Mouse (Mus musculus) neural tube, embryonic 14.5 days (tissue): ENCODE results near the gene Ptrh2. TPM values are rescaled to one million over a fixed set of nuclear protein-coding genes. Genes with fewer than 3 reads are reported as not detected.

ENCODE experiments used
- ATAC-seq: fragments of 200-750 bp; cut with Nextera tagmentation; 2 replicates; pipeline ENCODE4 v1.8.0; 2017; ENCODE audit warnings: low read depth, mild to moderate bottlenecking, moderate TSS enrichment, moderate library complexity
- H3K27ac ChIP-seq: fragments of 300-500 bp; sonication (generic); 2 replicates; pipeline ENCODE4 v1.5.1; 2014; ENCODE audit warnings: low read depth, mild to moderate bottlenecking, control low read depth, low read length, moderate library complexity, mixed read lengths
- H3K27me3 ChIP-seq: fragments of 300-500 bp; sonication (generic); 2 replicates; pipeline ENCODE4 v1.6.1; 2014; ENCODE audit warnings: low read length; ENCODE audit not compliant: control insufficient read depth, insufficient read depth
- H3K36me3 ChIP-seq: fragments of 300-500 bp; sonication (generic); 2 replicates; pipeline ENCODE4 v1.6.1; 2014; ENCODE audit warnings: low read length, mixed read lengths; ENCODE audit not compliant: control insufficient read depth, insufficient read depth
- H3K4me1 ChIP-seq: fragments of 300-500 bp; sonication (generic); 2 replicates; pipeline ENCODE4 v1.6.1; 2014; ENCODE audit warnings: low read length; ENCODE audit not compliant: control insufficient read depth, insufficient read depth
- H3K4me2 ChIP-seq: fragments of 300-500 bp; sonication (generic); 2 replicates; pipeline ENCODE4 v1.6.1; 2014; ENCODE audit warnings: mild to moderate bottlenecking, low read depth, low read length, control low read depth
- H3K4me3 ChIP-seq: fragments of 300-500 bp; sonication (generic); 2 replicates; pipeline ENCODE4 v1.5.1; 2014; ENCODE audit warnings: low read depth, low read length, control low read depth, mixed read lengths
- H3K9ac ChIP-seq: fragments of 300-500 bp; sonication (generic); replicated peaks from 2 replicates; pipeline ENCODE4 v1.6.1; 2014; ENCODE audit warnings: low read depth, mild to moderate bottlenecking, control low read depth, low read length, mixed read lengths
- H3K9me3 ChIP-seq: fragments of 300-500 bp; sonication (generic); 2 replicates; pipeline ENCODE4 v1.6.1; 2016; ENCODE audit warnings: low read length; ENCODE audit not compliant: control insufficient read depth
- WGBS: fragments of 180-500 bp; shearing (Covaris S2); extraction: QIAGEN DNeasy Blood & Tissue Kit; methylation state at CpG from one replicate; pipeline ENCODE4 v1.1.7; 2014; 5-methylcytosine and 5-hydroxymethylcytosine counted together
- polyA plus RNA-seq: library from polyadenylated mRNA; unstranded; fragments of >200 nt; fragmentation: Nextera tagmentation; extraction: Ambion mirVana; gene quantifications from 2 replicates; pipeline ENCODE4 v1.2.1, GENCODE M21; 2014

Ptrh2 gene
- polyA plus RNA-seq, 1 experiment from 2014 or later, result 33.9 TPM

DNA sequence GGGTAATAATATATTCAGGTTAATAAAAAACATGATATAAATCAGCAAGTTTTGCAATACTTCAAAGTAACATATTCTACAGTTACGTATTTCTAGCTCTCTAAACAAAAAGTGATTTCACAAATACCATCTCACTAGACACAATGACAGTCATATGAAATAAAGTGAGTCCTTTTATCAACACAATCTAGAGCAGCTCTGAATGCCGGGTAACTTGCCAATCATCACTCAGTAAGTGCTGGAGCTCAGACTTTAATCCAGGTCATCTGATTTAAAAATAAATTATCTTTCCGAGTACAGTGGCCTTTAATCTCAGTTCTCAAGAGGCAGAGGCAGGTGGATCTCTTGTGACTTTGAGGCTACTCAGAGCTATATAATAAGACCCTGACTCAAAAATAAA lies 2.4 kb upstream of the Ptrh2 start:
- WGBS, result 96% methylated on average over 3 of the region's 3 CpGs
- Histone ChIP-seq H3K27me3 (no peaks in the 10 kb centered on the region), H3K4me1 (peaks cover 24% of the 10 kb centered on the region), H3K27ac (no peak overlapping the region), H3K9me3 (no peaks in the 10 kb centered on the region), H3K4me3 (no peak overlapping the region), H3K36me3 (no peaks in the 10 kb centered on the region), H3K4me2 (no peak overlapping the region), H3K9ac (no peak overlapping the region)
- no peak for ATAC-seq

DNA sequence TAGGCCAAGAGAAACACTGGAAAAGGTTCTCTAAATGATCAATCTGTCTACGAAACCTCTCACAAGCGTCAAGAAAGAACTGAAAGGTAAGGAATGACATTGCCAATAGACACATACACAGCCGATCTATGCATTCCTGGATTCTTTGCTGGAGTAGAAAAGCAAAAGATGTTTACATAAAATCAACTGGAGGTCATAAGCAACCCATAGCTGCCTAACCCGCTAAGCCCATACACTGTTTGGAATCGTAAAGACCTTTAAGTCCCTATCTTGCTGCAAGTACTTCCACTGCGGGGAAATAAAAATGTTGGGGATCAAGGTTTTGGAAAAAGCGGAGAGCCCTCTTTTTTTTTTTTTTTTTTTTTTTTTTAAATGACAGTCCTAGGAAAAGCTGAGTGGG lies 924 bp upstream of the Ptrh2 start:
- no peak for ATAC-seq
- H3K27me3 ChIP-seq, result no peaks in the 10 kb centered on the region
- H3K4me1 ChIP-seq, result peaks cover 24% of the 10 kb centered on the region
- peak overlapping the region; percentile 83 for H3K4me3 ChIP-seq
- H3K9me3 ChIP-seq, result no peaks in the 10 kb centered on the region
- peak overlapping the region; percentile 69 for H3K4me2 ChIP-seq
- peak overlapping the region; percentile 82 for H3K9ac ChIP-seq
- no peaks in the 10 kb centered on the region for H3K36me3 ChIP-seq
- 41% methylated on average over 7 of the region's 7 CpGs for WGBS
- no peak overlapping the region for H3K27ac ChIP-seq

DNA sequence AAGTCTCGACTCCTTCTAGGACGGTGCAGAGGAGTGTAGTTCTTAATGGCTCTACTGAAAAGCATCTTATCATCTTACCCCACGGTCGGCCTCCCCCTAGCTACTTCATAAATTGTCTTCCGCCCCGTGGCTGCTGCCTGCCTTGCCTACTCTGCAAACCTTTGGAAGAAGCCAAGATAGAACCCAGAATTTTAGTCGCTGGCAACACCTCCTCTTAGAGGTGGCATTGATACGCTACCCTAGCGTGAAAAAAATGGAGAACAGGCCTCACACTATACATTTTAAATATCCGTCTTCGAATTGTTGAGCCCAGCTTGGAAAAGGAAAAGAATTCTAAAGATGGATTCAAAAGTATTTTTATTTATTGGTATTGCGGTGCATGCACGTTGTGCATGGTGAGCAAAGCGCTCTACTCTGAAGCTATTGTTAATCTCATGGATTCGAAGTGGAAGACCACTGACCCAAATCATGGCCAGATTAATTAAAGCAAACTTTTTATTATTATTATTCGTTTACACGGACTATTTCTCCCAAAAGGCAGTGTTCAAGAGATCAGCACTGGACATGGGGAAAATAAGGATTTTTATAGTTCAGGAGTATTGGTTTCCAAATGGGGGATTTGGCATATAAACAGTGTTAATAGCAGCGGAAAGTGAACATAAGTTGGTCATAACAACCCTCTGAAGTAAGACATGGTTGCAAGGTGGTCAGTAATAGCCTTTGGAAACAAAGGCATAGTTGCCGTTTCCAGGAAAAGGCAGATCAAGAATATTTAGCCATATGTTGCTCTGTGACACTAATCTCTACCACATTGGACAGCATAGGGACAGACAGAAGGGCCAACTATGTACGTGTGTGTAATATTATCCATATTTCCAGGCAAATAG lies 584 bp downstream of the Ptrh2 start:
- H3K9ac ChIP-seq, result peak overlapping the region; percentile 65
- H3K4me3 ChIP-seq, result peak overlapping the region; percentile 83
- 10% methylated on average over 20 of the region's 20 CpGs for WGBS
- no peaks in the 10 kb centered on the region for H3K9me3 ChIP-seq
- peaks cover 24% of the 10 kb centered on the region for H3K4me1 ChIP-seq
- ATAC-seq, result no peak
- H3K4me2 ChIP-seq, result peak overlapping the region; percentile 81
- no peaks in the 10 kb centered on the region for H3K27me3 ChIP-seq
- peak overlapping the region; percentile 83 for H3K27ac ChIP-seq
- 0 out of 2 replicates have a peak, but pooled peaks cover 3% of the 10 kb centered on the region for H3K36me3 ChIP-seq

DNA sequence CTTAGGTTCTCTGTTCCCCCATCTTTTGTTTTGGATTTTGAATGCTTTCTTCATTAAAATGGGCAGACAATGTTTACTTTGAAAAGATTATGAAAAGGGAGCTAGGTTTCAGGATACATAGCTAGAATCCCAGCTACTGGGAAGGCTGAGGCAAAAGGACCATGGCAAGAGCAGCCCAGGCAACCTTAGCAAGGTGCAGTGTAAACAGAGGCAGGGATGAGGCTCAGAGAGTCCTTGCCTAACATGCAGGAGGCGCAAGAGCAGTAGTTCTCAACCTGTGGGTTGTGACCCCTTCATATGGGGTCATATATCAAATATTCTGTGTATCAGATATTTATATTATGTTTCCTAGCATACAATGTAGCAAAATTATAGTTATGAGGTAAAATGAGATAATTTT lies 1.6 kb downstream of the Ptrh2 start:
- ATAC-seq, result no peak
- Histone ChIP-seq H3K27ac (no peak overlapping the region), H3K9me3 (no peaks in the 10 kb centered on the region), H3K27me3 (no peaks in the 10 kb centered on the region), H3K9ac (no peak overlapping the region), H3K4me3 (no peak overlapping the region; the same call in 1 of the 2 replicates), H3K4me2 (peak overlapping the region; percentile 81; the same call in 1 of the 2 replicates), H3K36me3 (peaks cover 7% of the 10 kb centered on the region; the same call in 1 of the 2 replicates), H3K4me1 (peaks cover 24% of the 10 kb centered on the region)
- 95% methylated on average over 1 of the region's 1 CpGs for WGBS

GRCm38 (mm10) chr11:86690383-86690782 lies 6.6 kb downstream of the Ptrh2 start:
- no peak for ATAC-seq
- peaks cover 3% of the 10 kb centered on the region; the same call in 1 of the 2 replicates for H3K4me1 ChIP-seq
- no peak overlapping the region for H3K9ac ChIP-seq
- H3K27ac ChIP-seq, result no peak overlapping the region
- no peaks in the 10 kb centered on the region for H3K9me3 ChIP-seq
- 97% methylated on average over 3 of the region's 3 CpGs for WGBS
- H3K27me3 ChIP-seq, result no peaks in the 10 kb centered on the region
- no peak overlapping the region for H3K4me2 ChIP-seq
- peaks cover 44% of the 10 kb centered on the region for H3K36me3 ChIP-seq
- no peak overlapping the region for H3K4me3 ChIP-seq

- Histone ChIP-seq H3K4me1 (no peaks in the 10 kb centered on the region), H3K9ac (no peak overlapping the region), H3K27ac (no peak overlapping the region), H3K9me3 (no peaks in the 10 kb centered on the region), H3K4me2 (no peak overlapping the region), H3K4me3 (no peak overlapping the region), H3K36me3 (peaks cover 51% of the 10 kb centered on the region), H3K27me3 (no peaks in the 10 kb centered on the region)
- 90% methylated on average over 3 of the region's 3 CpGs for WGBS
- ATAC-seq, result no peak
Observed at GRCm38 (mm10) chr11:86691482-86691881, 7.7 kb downstream of the Ptrh2 start.

GRCm38 (mm10) chr11:86691956-86692355 lies 8.2 kb downstream of the Ptrh2 start:
- Histone ChIP-seq H3K27me3 (no peaks in the 10 kb centered on the region), H3K9ac (no peak overlapping the region), H3K9me3 (no peaks in the 10 kb centered on the region), H3K4me3 (no peak overlapping the region), H3K4me1 (no peaks in the 10 kb centered on the region), H3K4me2 (no peak overlapping the region), H3K36me3 (peaks cover 51% of the 10 kb centered on the region), H3K27ac (no peak overlapping the region)
- 90% methylated on average over 2 of the region's 2 CpGs for WGBS
- no peak for ATAC-seq

DNA sequence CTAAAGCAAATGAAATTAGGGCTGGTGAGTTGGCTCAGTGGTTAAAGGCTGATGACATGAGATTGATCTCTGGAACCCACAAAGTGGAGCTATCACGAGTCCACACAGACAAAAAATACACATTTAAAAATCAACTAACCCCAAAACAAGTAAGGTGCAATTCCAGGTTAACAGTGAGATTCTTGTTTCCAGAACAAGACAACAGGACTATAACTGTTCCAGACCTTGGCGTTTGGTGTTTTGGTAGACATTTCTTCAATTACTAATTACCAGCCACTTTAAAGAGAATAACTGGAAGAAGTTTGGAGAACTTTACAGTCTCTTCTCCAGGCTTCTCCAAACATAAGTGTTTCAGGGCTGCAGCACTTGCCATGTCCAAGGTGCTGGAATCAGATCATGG lies 8.8 kb downstream of the Ptrh2 start:
- WGBS, result 92% methylated on average over 2 of the region's 2 CpGs
- Histone ChIP-seq H3K4me1 (no peaks in the 10 kb centered on the region), H3K9me3 (no peaks in the 10 kb centered on the region), H3K9ac (no peak overlapping the region), H3K4me3 (no peak overlapping the region), H3K27ac (no peak overlapping the region), H3K4me2 (no peak overlapping the region), H3K27me3 (no peaks in the 10 kb centered on the region), H3K36me3 (peaks cover 51% of the 10 kb centered on the region)
- no peak for ATAC-seq

DNA sequence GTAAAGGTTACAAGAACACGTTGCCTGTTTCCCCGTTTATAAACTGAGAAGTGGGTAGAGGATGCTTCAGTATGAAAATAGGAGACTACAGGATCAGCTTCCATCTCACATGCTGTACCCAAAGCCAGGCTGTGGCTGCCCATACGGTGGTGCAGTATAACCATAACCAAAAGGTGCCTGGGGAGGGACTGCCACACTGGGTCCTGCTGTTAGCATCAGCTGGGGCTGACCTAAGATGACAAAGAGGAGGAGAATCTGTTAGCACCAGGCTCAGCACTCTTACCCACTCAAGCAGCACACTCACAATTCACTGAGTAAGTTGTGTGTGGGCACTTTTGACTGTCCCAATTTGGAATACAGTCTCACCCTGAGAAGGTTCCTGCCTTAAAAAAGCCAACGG lies 11.7 kb downstream of the Ptrh2 start:
- Histone ChIP-seq H3K9ac (no peak overlapping the region), H3K27ac (no peak overlapping the region), H3K4me3 (no peak overlapping the region), H3K4me1 (no peaks in the 10 kb centered on the region), H3K4me2 (no peak overlapping the region), H3K9me3 (no peaks in the 10 kb centered on the region), H3K36me3 (peaks cover 57% of the 10 kb centered on the region), H3K27me3 (no peaks in the 10 kb centered on the region)
- no peak for ATAC-seq
- 69% methylated on average over 4 of the region's 4 CpGs for WGBS
